Mouse (Mus musculus): ENCODE measurements around the gene Cacna1d.

Gene Cacna1d

DNA sequence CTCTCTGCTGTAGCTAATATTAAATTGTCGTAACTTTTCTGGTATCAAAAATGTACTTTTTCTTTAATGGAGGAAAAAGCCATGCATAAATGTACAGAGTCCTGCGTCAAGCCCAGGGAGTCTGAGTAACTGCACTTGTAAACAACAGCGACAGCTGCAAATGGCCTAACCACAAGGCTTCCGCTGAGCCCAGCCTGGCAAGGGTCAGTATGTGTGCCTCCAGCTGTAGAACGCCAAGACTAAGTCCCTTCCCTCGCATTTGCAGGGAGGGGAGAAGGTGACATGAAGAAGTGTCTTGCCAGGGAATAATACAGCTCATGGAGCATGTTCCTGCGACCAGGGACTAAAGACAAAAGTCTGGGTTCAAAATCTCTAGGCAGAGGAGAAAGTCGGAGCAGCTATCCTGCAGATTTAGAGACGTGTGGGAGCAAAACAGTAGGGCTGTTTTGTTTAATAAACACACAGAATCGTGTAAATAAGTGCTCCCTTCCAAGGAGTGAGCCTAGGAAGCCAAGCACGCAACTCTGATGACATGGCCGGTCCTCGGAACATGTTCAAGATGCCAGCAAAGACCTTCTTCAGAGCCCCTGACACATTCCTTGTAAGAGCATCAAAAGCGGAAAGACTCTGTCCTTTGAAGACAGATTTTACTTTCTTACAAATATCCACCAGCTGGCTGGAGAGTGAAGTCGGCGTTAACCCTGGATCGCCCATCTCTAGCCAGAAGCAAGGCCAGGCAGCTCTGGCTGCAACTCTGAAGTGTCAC, 160.7 kb downstream of the Cacna1d start:
- DNase-seq (ENCODE audit: low read depth, low spot score): no peak

DNA sequence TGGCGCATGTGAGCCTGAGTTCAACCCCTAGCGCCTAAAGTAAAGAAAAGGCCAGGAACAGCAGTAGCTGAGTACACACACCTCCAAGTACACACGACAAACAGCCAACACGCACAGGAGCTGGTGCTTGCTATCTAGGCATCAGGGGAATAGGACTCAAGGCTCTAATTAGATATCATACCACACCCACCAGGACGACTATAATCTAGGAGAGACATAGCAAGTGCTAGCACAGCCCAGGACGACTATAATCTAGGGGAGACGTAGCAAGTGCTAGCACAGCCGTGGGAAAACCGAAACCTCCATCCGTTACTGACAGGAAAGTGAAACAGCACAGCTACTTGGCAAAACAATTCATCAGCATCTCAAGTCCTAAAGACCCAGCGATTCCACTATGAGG, 162.1 kb downstream of the Cacna1d start:
- DNase-seq (ENCODE audit: low read depth, low spot score): no peak

DNA sequence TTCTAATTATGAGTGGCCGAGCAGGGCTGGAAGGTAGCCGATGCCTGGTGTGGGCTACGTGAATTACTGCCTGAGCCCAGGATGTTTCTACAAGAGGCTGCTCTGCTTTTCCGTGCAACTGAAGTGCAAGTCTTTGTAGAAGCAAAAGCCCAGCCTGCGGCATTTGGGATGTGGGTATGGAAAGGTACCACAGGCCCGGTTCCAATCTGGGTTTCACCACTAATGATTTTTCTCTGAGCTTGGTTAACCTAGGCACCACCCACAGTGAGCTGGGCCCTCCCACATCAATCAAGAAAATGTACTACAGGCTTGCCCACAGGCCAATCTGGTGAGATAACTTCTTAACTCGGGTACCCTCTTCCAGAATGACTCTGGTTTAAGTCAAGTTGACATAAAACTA, 163.8 kb downstream of the Cacna1d start:
- DNase-seq (ENCODE audit: low read depth, low spot score): no peak

DNA sequence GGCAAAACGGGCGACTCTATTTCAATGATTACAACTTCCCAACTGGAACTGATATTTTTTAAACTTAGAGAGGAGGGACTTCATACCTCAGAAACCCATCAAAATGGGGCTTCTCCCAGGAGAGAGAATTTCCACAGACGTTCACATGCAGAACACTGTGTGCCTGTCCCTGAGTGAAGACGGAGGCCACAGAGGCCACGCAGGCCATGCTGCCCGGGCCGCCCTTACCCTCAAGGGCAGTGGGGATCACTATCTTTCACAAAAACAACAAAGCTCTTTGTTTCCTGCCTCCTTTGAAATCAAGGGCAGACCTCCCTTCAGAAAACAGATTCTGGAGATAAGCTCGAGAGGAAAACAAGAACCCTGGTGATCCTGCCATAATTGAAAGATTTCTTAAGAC, 164.2 kb downstream of the Cacna1d start:
- DNase-seq (ENCODE audit: low read depth, low spot score): no peak

DNA sequence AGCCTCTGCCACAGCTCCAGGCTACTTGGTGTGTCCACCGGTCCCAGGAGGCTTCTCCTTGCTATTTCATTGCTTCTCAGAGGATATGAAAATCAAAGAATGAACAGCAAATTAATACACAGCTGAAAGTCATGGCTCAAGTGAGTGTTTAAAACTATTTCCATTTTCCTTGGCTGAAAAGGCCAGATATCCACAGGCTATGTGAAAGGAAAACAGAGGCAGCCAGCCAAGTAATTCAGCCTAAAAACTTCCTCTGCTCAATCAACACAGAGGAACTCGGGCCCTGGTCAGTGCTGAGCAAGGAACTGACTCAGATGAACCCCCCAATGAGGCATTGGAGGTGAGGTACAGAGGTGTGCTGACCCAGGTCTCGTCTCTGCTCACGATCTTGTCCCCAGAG, 165.0 kb downstream of the Cacna1d start:
- DNase-seq (ENCODE audit: low read depth, low spot score): no peak

DNA sequence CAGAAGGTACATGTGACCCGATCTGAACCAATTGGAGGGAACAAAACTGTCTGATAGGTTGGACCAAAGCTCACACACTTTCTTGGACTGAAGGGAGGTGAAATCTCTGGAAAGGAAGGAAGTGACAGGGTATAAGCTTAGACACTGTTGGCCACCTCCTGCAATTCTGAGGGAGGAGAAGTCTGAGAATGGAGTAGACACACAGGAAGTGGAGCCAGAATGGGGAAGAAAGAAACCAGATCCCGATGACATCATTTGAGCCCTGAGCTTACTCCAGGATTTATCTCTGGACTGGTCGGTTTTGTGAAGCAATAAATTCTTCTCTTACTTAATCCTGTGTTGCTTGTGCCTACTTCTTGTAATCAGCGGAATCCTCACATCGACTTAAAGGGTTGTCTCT, 166.3 kb downstream of the Cacna1d start:
- no peak for DNase-seq (ENCODE audit: low read depth, low spot score)

DNA sequence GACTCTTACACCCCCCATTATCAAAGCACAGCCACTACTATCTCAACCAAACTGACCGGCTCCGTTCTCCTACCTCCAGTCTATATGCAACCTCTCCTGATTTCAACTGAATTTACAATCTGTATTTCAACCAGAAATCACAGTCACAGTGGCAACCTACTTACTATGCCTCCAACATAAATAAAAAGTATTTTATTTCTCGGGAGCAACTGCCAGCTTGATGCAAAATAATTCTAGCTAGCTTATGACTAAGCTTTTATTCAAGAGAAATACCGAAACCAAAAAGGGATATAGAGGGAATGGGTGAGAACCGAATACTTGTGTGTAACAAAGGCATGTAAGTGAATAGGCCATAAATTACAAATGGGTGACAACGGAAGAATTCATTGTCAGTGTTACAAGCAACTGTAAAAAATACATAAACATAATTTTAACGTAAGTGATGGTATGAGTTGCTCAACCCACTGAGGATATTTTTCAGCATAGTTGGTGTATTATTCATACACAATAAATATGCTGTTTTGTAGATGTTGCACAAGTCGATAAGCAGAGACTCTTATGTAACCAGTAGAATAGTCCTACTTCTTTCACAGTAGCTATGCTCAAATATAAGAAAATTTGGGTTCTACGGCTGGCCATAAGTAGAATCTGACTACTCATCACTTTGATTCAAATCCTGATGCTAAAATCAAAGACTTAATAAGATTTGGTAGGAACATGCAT, 172.4 kb downstream of the Cacna1d start:
- DNase-seq (ENCODE audit: low read depth, low spot score): no peak

DNA sequence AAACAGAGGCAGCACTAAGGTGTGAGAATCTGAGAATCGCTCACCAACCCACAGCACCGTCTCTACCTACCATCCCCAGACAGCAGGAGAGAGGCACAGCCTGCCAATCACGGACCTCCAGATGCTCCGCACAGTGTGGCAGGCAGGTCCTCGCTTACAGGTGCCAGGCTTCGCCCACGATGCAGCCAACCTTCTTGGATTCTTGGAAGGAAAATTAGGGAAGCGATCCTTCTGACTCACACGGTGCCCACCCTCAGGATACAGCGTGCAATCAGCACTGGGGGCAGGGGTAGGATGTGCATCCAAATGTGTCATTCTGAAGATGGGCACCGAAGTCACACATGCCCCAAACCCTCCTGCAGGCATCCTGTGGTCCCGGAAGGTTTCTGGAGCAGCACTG, 173.0 kb downstream of the Cacna1d start:
- no peak for DNase-seq (ENCODE audit: low read depth, low spot score)

DNA sequence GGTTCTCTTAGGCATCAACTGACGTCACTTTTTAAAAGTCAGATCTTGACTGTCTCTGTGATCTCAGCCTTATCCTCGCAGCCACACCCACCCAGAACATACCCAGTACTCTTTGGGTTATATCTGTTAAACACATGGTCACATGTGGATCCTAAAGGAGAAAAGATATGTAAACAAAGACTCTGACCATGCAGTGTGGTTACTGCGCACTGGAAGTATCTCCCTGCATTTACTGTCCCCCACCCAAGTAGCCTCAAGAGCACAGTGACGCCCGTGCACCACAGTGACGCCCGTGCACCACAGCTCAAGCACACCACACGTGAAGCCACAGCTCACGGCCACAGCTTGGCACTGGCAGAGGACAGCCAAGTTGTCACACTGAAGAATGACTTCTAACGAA, 173.6 kb downstream of the Cacna1d start:
- DNase-seq (ENCODE audit: low read depth, low spot score): no peak

DNA sequence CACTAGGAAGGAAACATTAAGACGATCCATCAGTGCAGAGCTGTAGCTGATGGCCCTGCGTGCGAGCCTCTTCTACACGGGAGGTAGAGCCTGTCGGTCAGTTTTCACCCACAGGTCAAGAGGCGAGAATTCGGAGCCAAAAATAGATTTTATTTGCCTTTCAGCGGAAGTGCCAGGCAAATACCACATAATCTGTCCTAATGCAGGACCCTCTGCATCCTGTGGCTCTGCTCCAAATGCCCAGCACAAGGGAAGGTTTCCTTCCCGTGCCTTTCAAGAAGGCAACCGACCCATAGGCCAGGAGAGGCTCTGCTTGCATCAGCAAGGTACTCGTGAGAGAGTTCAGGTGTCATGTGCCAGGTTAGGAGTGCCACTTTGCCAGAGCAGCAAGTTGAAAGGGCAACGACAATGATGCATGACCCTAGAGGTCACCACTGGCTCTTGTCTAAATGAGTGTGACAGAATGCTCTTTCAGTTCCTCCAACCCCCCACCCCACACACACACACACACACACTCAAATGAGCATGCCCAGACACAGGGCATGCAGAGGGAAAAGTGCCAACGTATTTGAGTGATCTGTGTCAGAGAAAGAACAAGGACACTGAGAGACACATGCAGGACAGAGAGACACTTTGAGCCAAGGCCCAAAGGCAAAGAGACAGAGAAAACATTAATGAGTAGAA, 179.9 kb downstream of the Cacna1d start:
- DNase-seq (ENCODE audit: low read depth, low spot score): no peak

DNA sequence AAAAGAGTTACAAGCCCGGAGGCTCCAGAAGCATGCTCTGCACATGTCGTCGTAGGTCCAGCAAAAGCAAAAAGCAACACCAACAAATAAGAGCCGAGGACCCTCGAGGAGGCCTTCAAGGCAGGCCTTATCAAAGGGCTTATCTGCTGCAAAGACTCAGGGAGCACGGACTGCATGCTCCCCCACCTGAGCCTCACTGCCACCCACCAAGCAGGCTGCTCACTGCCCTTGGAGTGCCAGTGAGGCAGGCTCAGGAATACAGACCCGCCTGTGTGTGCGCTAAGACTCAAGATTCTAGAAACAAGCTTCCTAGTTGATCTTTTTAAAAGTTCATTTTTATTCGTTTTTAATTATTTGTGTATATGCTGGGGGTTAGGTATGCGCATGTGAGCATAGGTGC, 181.0 kb downstream of the Cacna1d start:
- DNase-seq (ENCODE audit: low read depth, low spot score): no peak

DNA sequence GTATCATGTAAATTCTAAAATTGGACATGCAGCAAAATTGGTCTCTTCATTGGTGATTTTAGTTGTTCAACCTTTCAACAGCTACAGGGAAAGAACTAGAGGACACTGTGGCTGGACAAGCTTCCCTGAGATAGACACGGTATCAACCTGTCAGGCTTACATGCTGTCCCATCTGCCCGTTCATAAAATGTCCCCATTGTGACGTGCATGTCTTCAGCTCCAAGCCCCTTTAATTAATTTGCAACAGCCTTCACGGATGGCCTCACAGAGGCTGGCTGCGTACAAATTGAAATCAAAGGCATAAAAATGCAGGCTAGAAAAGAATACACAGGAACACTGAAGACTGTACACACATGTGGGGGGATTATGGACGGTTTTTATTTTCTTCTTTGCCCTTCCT, 185.0 kb downstream of the Cacna1d start:
- no peak for DNase-seq (ENCODE audit: low read depth, low spot score)

DNA sequence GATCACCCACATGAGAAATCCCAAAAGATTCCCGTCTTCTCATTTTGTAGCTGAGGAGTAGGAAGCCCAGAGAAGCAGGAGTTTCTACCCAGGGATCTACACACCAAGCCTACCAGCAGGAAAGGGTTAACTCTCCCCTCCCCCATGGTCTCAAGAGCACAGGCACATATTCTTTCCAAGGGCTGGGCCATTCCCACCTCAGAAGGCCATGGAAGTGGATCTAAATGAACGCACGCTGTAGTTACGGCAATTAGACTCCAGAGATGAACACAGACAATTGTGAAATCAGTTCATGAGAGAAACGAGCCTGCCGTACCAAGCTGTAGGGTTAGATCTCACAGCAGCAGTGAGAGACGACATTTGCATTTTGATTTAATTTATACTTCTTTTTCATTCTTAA, 191.3 kb downstream of the Cacna1d start:
- no peak for DNase-seq (ENCODE audit: low read depth, low spot score)

DNA sequence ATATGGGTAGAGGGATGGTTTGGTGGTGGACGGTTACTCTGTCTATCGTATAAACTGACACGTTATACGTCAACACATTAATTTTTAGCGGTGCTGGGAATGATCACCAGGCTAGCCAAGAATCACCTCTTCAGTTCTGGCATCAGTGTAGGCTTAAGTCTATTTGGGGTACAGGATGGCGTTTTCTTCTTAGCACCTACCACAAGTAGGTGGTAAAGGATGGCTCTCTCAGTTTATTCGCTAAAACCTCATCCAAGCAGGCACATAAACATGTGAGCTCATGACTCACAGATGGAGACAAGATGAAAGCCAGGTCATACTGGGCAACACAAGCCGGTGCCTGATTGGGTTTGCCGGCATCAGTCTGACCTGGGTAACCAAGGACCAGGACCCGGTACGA, 193.8 kb downstream of the Cacna1d start:
- no peak for DNase-seq (ENCODE audit: low read depth, low spot score)

DNA sequence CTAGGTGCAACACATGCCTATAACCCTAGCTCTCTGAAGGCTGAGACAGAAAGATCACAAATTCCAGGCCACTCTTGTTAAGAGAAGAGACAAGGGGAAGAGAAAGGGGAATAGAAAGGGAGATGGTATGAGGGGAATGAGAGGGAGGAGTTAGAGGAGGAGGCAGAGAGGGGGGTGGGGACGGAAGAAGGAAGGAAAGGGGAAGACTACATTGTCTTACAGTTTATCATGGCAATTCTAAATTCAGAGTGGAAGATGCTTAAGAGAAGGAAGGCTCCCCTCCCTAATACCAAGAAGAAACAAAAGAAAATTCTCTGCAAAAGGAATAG, 199.2 kb downstream of the Cacna1d start:
- no peak for DNase-seq (ENCODE audit: low read depth, low spot score)

DNA sequence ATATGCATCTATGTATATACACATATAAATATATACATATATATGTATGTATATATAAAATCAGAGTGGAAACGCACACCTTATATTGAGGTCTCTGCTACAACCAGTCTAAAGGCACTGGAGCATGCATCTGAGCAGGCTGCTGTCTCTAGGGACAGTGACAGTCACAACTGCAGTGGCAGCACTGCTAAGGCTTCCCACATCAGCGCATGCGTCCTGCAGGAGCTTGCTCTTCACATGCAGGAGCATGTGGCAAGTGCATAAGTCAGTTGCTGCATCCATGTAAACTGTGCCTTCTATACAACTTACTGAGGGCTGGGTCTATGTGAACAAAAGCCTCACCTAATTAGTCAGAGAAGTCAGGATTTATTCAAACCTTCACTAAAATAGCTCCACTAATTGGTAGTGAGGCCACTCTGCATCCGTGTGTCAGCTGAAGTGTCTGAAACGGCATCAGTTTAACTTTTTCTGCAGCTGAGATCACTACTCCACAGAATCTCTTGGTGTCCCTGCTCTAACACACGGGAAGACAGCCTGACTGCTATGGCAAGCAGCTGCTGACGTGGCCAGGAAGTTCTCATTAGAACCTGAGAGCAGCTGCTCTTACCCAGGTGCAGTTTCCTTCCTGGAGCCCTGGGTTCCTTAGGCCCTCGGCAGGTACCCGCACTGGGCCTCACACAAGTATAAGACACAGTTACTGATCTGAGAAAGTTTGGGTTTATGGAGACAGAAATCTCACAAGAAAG, 199.7 kb downstream of the Cacna1d start:
- DNase-seq (ENCODE audit: low read depth, low spot score): no peak

DNA sequence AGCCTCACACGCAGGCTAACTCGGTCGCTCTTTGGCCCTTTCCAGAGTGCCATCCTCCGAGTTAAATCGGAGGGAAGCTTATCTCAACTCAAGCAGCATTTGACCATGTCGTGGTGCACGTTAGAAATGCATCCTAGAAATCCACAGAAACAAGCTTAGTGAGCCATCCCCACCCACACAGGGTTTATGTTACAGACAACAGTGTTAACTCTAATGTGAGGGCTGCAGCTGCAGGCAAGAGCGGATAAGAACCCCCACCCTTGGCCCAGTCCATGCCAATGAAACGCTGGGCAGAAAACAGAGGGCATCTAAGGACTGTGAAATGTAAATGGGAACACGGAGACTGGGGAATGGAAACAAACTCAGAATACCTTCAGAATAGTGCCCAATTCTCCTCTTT, 206.8 kb downstream of the Cacna1d start:
- DNase-seq (ENCODE audit: low read depth, low spot score): no peak

DNA sequence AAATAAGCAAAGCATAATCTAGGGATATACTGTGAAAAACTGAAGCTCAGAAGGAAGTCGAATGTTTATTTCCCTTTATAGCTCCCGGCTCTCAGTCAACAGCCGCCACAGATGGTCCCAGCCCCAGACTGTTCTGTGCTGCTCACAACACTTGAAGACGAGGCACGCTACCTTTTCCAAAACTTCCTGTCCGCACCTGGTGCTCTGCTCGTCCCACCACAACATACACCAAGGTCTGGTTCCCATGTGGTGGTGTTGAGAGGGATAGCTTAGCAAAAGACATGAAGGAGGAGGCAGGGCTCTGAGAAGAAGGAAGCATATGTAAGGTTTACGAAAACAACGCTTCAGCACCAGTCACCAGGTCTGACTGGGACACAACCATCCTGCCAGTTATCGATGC, 207.2 kb downstream of the Cacna1d start:
- DNase-seq (ENCODE audit: low read depth, low spot score): no peak

DNA sequence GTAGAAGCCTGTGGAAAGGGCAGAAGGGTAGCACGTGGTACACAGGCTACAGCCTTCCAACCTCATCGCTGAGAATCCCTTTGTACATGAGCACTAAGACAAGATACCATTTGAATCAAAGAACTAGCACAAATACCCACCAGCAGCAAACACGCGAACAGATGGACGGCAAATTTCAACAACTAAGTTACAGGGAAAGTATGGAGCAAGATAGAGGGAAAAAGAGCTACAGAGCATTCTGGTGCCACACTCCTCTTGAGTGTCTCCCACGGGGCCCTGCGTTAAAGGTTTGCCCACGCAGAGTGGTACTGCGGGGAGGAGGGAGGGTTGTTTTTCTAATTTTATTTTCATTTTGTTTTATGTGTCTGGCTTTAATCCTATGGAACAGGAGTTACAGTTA, 215.7 kb downstream of the Cacna1d start:
- DNase-seq (ENCODE audit: low read depth, low spot score): no peak

DNA sequence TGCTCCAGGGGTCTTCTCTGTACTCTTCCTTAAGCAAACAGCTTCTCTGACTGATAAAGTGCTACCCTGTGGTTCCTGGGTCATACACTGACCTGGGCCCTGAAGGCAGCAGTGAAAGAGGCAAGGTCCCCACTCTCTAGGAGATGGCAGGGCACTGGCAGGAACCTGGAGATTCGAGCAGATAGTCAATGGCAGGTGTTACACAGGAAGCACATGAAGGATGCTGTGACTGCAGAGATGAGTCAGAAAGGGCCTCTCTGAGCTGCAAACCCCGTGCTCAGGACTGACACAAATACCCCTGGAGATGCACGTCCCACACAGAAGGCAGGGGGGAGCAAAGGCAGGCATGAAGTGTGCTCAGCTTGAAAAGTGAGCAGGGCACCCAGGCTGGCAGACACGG, 218.3 kb downstream of the Cacna1d start:
- no peak for DNase-seq (ENCODE audit: low read depth, low spot score)

DNA sequence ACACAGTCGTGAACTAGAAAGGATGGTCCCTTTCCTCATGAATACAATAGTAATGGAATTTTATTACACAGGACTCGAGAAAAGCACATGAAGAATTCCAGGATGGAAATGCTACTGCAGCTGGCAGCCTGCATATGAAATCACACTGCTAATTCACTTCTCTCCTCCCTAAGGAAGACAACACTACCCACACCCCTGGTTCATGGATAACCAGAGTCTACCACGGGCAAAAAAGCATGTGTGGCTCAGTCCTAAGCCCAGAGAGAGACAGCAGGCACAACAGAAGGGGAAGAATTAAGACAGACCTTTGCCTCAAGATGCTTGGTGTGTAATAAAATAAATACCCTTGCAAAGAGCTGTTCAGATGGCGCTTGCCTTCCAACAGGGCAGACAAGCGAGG, 218.7 kb downstream of the Cacna1d start:
- no peak for DNase-seq (ENCODE audit: low read depth, low spot score)

DNA sequence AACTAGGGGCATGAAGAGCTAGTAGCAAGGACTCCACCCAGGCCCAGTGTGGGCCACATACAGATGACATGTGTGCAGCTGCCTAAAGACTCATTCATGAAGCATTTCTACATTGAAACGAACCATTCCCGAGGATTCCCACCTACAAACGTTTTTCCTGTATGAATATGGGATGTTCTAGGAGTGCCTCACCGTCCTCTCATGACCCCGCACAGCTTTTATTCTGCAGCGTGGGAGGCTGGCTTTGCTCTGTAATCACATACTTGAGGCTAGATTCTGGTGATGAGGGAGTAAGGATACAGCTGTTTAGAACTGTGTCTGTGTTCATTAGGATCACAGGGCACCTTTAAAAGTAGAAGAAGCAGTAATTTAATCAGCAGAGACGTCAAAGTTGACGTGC, 219.4 kb downstream of the Cacna1d start:
- DNase-seq (ENCODE audit: low read depth, low spot score): no peak
